Mouse (Mus musculus) bone marrow, adult 2 months (tissue): ENCODE results near the gene Dcbld2. TPM values are rescaled to one million over a fixed set of nuclear protein-coding genes. Genes with fewer than 3 reads are reported as not detected.
A peak's percentile ranks its signal among the peaks of the same experiment; 100 is the strongest.

Source experiments
- H3K27ac ChIP-seq: fragments of 200-500 bp; 2 replicates; pipeline ENCODE4 v1.5.1; 2012; ENCODE audit warnings: low read depth, mild to moderate bottlenecking, control low read depth, inconsistent platforms, low read length; ENCODE audit not compliant: control insufficient read depth, poor library complexity, insufficient read depth
- H3K4me1 ChIP-seq: fragments of 200-500 bp; 2 replicates; pipeline ENCODE4 v1.6.1; 2011; ENCODE audit warnings: low read length; ENCODE audit not compliant: control insufficient read depth, insufficient read depth
- H3K4me3 ChIP-seq: fragments of 200-500 bp; replicated peaks from 2 replicates; pipeline ENCODE3; 2011; ENCODE audit warnings: mild to moderate bottlenecking, low read depth, low read length, control low read depth; ENCODE audit not compliant: control insufficient read depth
- CTCF ChIP-seq: fragments of 200-500 bp; IDR thresholded peaks from 2 replicates; pipeline ENCODE4 v1.5.1; 2011; ENCODE audit warnings: low read length, control low read depth; ENCODE audit not compliant: control insufficient read depth, insufficient read depth
- POLR2A ChIP-seq: fragments of 200-500 bp; IDR thresholded peaks from 2 replicates; pipeline ENCODE4 v1.6.1; 2011; ENCODE audit warnings: low read depth, mild to moderate bottlenecking, control low read depth, low read length, borderline replicate concordance; ENCODE audit not compliant: control insufficient read depth
- WGBS: fragments of 180-500 bp; shearing (Covaris S2); methylation state at CpG from one replicate; pipeline ENCODE4 v1.1.7; 2018; 5-methylcytosine and 5-hydroxymethylcytosine counted together
- polyA plus RNA-seq: library from polyadenylated mRNA; stranded (reverse); fragments of >200 nt; gene quantifications from 2 replicates; pipeline ENCODE4 v1.2.4, GENCODE M21; 2011; ENCODE audit warnings: low replicate concordance; ENCODE audit not compliant: missing spikeins, insufficient read depth, insufficient read length

Dcbld2 gene
- polyA plus RNA-seq, 1 experiment = 10.4 TPM

- Histone ChIP-seq H3K4me1 (no peaks in the 10 kb centered on the region), H3K27ac (no peak overlapping the region), H3K4me3 (no peak overlapping the region)
- WGBS = 76% methylated on average over 7 of the region's 7 CpGs
- TF ChIP-seq CTCF (no peak), POLR2A (no peak)
Observed at GRCm38 (mm10) chr16:58404665-58405064, 3.6 kb upstream of the Dcbld2 start.

- no peak overlapping the region for H3K4me3 ChIP-seq
- 79% methylated on average over 4 of the region's 4 CpGs for WGBS
- TF ChIP-seq POLR2A (no peak), CTCF (no peak)
Observed at GRCm38 (mm10) chr16:58405271-58405670, 3.0 kb upstream of the Dcbld2 start.

GRCm38 (mm10) chr16:58408487-58409281 lies 441 bp downstream of the Dcbld2 start:
- H3K27ac ChIP-seq = no peak overlapping the region; the same call in 1 of the 2 replicates
- peak overlapping the region; percentile 54 for H3K4me3 ChIP-seq
- H3K4me1 ChIP-seq = no peaks in the 10 kb centered on the region
- 0 out of 2 replicates have a peak, but pooled peaks have one; percentile 10 for TF ChIP-seq POLR2A
- no peak for TF ChIP-seq CTCF
- 2% methylated on average over 82 of the region's 89 CpGs for WGBS

More at GRCm38 (mm10) chr16:58405271-58405670, 3.0 kb upstream of the Dcbld2 start:
- Histone ChIP-seq H3K4me1 (no peaks in the 10 kb centered on the region), H3K27ac (no peak overlapping the region)

GRCm38 (mm10) chr16:58409825-58410224 lies 1.6 kb downstream of the Dcbld2 start:
- H3K27ac ChIP-seq = no peak overlapping the region
- H3K4me1 ChIP-seq = no peaks in the 10 kb centered on the region
- WGBS = 74% methylated on average over 7 of the region's 7 CpGs
- TF ChIP-seq CTCF (no peak), POLR2A (no peak)
- no peak overlapping the region for H3K4me3 ChIP-seq

- 84% methylated on average over 4 of the region's 4 CpGs for whole genome bisulfite sequencing
- Histone ChIP-seq H3K27ac (no peak overlapping the region), H3K4me1 (no peaks in the 10 kb centered on the region), H3K4me3 (no peak overlapping the region)
- no peak for TF ChIP-seq POLR2A
- TF ChIP-seq CTCF = no peak
Observed at GRCm38 (mm10) chr16:58414801-58415200, 6.6 kb downstream of the Dcbld2 start.

GRCm38 (mm10) chr16:58415500-58415899 lies 7.3 kb downstream of the Dcbld2 start:
- H3K4me1 ChIP-seq = no peaks in the 10 kb centered on the region
- TF ChIP-seq CTCF (no peak), POLR2A (no peak)
- 85% methylated on average over 2 of the region's 2 CpGs for WGBS
- H3K27ac ChIP-seq = no peak overlapping the region
- H3K4me3 ChIP-seq = no peak overlapping the region

- Histone ChIP-seq H3K4me3 (no peak overlapping the region), H3K4me1 (no peaks in the 10 kb centered on the region), H3K27ac (no peak overlapping the region)
- 71% methylated on average over 11 of the region's 11 CpGs for WGBS
- TF ChIP-seq CTCF (no peak), POLR2A (no peak)
Observed at GRCm38 (mm10) chr16:58421696-58422354, 13.6 kb downstream of the Dcbld2 start.

GRCm38 (mm10) chr16:58430246-58430645 lies 22.0 kb downstream of the Dcbld2 start:
- TF ChIP-seq CTCF (no peak), POLR2A (no peak)
- WGBS = 75% methylated on average over 7 of the region's 7 CpGs
- no peak overlapping the region for H3K27ac ChIP-seq

GRCm38 (mm10) chr16:58432384-58432783 lies 24.1 kb downstream of the Dcbld2 start:
- TF ChIP-seq POLR2A (no peak), CTCF (no peak)
- H3K4me3 ChIP-seq = no peak overlapping the region
- H3K27ac ChIP-seq = no peak overlapping the region
- WGBS = 92% methylated on average over 1 of the region's 1 CpGs
- no peaks in the 10 kb centered on the region for H3K4me1 ChIP-seq

More at GRCm38 (mm10) chr16:58430246-58430645, 22.0 kb downstream of the Dcbld2 start:
- Histone ChIP-seq H3K4me1 (no peaks in the 10 kb centered on the region), H3K4me3 (no peak overlapping the region)
